Comparison of ENCODE assay signal across 1 mouse cellular context in the genomic region with DNA sequence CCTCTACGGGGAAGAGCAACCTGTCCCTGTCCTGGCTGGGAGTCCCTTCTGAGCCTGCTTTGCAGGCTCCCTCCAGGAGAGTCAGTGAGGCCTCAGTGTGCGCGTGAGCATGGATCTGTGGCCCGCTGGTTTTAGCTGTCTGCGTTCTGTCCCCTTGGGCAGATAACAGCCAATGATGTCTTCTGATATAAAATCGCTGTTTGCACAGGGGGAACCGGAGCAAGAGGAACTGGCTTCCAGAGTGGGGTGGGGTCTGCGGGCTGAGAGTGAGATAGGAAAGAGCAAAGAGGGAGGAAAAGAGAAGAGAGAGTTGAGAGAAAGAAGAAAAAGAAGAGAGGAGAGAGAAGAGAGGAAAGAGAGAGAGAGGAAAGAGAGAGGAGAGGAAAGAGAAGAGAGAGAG.
TF ChIP-seq lines count a peak whose summit lies in the region.

No protein-coding gene starts in this region.

TF ChIP-seq in CH12.LX, 34 proteins besides CTCF, POLR2A, EP300 and RAD21:
- TF ChIP-seq MXI1 (IDR thresholded peaks at IDR 0.05; ENCODE audit: low read depth, low read length) (no peak), TBP (conservative IDR thresholded peaks at IDR 0.05; ENCODE audit: low read depth, low read length) (no peak), ZC3H11A (IDR thresholded peaks at IDR 0.05; ENCODE audit: low read depth, low read length) (no peak), USF1 (IDR thresholded peaks at IDR 0.05; ENCODE audit: low read depth, low read length) (no peak), PAX5 (IDR thresholded peaks at IDR 0.05; ENCODE audit: low read length) (no peak), ZKSCAN1 (IDR thresholded peaks at IDR 0.05; ENCODE audit: borderline replicate concordance, low read depth, low read length) (no peak), GABPA (IDR thresholded peaks at IDR 0.05; ENCODE audit: insufficient replicate concordance, low read depth, low read length) (no peak), KAT2A (IDR thresholded peaks at IDR 0.05; ENCODE audit: insufficient replicate concordance, low read length) (no peak), ETS1 (conservative IDR thresholded peaks at IDR 0.05; ENCODE audit: low read depth, low read length) (no peak), MAZ (IDR thresholded peaks at IDR 0.05; ENCODE audit: low read depth, low read length) (no peak), E2F4 (IDR thresholded peaks at IDR 0.05; ENCODE audit: insufficient replicate concordance, low read depth, low read length) (no peak), MYC (IDR thresholded peaks at IDR 0.05; ENCODE audit: low read depth, low read length) (no peak), ELF1 (IDR thresholded peaks at IDR 0.05; ENCODE audit: low read depth, low read length) (no peak), USF2 (conservative IDR thresholded peaks at IDR 0.05; ENCODE audit: low read depth, low read length) (no peak), SIN3A (IDR thresholded peaks at IDR 0.05; ENCODE audit: low read length) (no peak), JUN (IDR thresholded peaks at IDR 0.05; ENCODE audit: insufficient read depth, low read depth, low read length) (no peak), IRF4 (IDR thresholded peaks at IDR 0.05; ENCODE audit: low read depth, low read length) (no peak), CHD1 (IDR thresholded peaks at IDR 0.05; ENCODE audit: low read depth, low read length) (no peak)
